Mouse (Mus musculus) adipocyte (in vitro differentiated cells): Measurements from ENCODE around the gene Stxbp4.
A peak's percentile ranks its signal among the peaks of the same experiment; 100 is the strongest.

Experiments used
- DNase-seq: peaks from one replicate; pipeline ENCODE4 v3.0.0-alpha.2; 2016; ENCODE audit warnings: low spot score

Gene Stxbp4

DNA sequence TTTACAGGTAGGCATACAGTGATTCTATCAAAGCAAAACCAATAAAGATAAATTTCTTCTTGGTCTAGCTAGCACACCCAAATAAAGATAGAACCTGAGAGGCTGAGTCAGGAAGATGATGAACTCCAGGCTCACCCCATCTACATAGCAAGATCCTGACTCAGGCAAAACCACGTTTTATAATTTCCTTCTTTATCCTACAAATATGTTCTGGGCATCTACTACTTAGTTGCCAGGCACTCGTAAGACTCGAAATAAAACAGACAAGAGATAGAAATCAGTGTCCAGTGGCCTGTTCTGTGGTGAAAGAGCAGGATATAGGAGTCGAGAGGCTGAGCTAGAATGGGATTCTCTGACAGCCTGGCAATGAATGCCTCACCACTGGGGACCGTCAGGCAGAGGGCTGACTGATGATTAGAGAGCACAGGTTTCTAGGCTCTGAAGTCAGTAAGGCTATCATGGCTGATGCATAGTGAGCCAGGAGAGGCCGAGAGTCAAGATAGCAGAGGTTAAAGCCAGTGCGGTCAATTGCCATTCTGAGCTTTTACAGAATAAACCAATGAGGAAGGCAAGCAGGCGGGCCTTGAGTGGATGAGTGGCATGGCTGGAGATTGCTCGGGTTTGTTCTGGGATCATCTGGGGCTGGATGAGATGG lies 12.5 kb upstream of the Stxbp4 start:
- DNase-seq = no peak

DNA sequence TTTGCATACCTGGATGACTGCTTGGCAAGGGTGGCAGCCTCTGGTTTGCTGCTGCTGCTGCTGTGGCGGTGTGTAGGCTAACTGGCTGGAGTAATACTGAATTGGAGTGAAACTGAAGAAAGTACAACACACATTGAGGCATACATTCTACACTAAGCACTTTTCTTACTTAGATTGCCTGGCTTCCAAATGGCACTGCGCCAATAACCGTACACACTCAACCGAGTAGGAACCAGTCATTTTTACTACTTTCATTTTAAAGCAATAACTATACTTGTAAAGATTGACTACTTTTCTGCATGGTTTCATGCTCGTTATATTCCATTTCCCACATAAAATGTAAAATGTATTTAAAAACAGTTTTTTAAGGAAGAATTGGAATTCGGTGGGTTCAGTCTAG lies 11.9 kb upstream of the Stxbp4 start:
- DNase-seq = no peak

DNA sequence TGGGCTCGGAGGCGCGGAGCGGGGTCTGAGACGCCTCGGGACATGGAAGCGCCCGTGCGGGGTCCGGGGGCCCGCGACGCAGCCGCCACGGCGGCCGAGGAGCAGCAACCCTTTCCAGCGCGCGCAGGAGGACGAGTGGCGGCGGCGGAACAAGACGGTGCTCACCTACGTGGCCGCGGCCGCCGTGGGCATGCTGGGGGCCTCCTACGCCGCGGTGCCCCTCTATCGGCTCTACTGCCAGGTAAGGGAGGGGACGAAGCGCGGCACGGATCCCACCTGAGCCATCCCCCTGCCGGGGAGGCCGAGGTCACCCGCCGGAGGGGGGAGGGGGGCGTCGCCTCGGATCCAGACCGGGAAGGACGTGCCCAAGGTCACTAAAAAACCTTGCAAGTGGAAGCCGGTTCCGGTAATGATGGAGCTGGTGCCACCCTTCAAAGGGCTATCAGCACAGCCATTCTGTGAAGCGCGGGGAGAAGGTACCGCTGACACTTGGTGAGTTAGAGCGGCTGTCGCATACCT lies 487 bp upstream of the Stxbp4 start:
- DNase-seq = peak; percentile 27

GRCm38 (mm10) chr11:90634661-90635060 lies 3.2 kb downstream of the Stxbp4 start:
- DNase-seq = no peak

- no peak for DNase-seq
Measured at GRCm38 (mm10) chr11:90632480-90632879, 5.4 kb downstream of the Stxbp4 start.

- no peak for DNase-seq
Measured at GRCm38 (mm10) chr11:90627751-90628150, 10.1 kb downstream of the Stxbp4 start.

DNA sequence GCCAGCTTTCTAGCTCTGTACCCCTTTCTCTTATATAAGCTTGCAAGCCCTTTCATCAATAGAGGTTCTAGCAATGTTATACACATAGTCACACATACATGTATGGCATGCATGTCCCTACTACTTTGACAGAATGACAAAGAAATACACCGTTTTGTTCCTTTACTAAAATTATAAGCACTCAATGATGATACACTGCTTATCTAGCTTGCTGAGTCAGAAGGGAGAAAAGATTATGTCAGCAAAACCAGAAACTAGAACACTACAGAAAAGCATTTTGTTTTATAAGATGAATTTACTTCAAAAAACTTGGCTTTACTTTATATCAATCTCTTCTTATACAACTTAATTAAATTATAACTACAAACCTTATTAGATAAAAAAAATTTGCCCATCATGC lies 12.7 kb downstream of the Stxbp4 start:
- no peak for DNase-seq

- DNase-seq = peak; percentile 79
Measured at GRCm38 (mm10) chr11:90623477-90623876, 14.4 kb downstream of the Stxbp4 start.

DNA sequence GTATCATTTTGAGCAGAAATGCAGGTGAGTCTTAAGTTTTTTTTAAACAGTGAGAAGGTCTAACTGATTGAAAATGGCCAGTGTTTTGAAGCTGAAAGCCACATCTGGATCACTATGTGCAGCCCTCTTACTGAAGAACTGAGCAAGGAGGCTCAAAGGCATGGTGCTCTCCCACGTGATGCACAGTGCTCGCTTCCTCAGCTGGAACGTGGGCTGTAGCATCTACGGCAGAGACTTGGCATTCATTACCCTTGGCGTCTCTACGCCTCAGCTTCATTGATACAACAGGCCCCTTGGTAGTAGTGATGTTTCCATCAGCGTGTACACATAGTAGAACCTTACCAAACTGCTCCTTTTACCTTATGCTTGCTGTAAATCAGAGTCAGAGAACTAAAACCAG lies 15.4 kb downstream of the Stxbp4 start:
- no peak for DNase-seq

DNA sequence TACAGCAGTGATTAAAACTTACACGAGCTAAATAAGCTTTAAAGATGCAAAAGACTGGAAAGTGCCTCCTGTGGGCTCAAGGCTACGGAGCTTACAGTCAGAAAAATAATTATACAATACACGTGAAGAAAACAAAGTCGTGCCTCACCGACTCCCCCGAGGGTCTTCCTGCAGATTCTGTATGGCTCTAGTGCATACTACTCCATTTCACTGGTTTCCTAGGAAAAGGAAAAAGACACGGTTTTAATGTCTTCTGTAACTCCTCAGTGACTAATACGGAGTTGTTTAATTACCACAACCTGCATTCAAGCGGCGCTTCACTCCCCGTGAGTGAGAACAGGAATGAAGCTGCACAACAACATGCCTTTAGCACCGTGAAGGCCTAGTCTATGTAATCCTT lies 15.8 kb downstream of the Stxbp4 start:
- no peak for DNase-seq

DNA sequence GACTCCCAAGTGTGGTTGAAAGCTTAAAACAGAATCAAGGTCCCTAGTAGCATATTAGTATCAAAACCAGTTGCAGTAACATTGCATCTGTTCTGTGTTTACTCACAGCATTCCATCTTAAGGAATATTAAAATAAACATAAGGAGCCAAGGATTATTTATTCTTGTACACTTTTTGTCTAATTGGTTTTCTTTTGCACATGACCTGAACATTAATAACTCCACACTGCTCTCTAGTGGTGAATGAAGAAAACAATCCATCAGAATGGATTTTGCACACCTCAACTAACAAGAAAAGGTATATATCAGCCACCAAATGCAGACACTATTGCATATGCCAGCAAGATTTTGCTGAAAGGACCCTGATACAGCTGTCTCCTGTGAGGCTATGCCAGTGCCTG lies 21.5 kb downstream of the Stxbp4 start:
- DNase-seq = peak; percentile 63

DNA sequence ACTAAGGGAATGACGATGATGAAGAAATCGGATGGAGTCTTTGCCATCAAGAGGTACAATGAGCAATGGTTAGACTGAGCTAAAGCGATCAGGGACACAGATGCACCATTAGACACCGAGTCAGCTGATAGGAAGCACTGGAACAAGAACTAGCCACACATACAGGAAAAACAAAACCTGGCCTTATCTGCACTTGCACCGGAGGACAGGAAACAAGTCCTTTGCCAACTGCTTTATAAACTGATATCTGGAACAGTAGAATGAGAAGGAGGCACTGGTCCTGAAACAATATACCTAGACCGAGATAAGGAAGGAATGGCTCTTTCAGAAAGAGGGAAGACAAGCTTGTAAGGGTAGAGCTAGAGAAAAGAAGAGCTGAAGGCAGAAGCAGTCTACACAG lies 23.1 kb downstream of the Stxbp4 start:
- DNase-seq = no peak

DNA sequence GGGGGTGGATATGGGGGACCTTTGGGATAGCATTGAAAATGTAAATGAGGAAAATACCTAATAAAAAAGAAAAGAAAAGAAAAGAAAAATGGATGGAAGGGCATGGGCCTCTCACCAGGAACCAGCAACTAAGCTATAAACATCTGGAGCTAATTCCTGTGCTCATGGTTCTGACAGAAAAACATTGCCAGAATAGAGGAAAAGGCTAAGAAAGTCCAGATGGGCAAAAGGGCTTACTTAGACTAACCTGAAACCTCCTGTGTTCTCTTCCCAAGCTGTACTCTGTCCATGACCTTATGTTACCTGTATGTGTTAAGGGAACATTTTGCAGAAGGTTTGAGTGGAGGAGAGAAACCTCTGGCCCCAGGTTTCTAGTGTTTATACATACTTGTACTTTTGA lies 25.8 kb downstream of the Stxbp4 start:
- peak; percentile 6 for DNase-seq

- no peak for DNase-seq
Measured at GRCm38 (mm10) chr11:90603066-90603465, 34.8 kb downstream of the Stxbp4 start.

DNA sequence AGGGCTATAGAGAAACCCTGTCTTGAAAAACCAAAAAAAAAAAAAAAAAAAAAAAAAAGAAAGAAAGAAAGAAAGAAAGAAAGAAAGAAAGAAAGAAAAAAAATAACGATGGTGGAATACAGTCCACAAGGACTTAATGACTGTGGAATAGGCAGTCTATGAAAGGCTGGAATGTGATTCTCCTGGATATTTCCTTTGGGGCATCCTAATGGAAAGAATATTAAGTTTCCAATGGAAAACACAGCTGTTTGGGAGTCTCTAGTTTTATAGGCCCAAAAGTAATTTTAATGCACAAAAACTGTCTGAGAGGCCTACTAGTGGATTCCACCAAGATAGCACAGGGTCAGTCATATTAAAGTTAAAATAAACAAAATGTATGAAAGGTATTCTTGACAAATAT lies 42.1 kb downstream of the Stxbp4 start:
- DNase-seq = no peak

GRCm38 (mm10) chr11:90590996-90591395 lies 46.9 kb downstream of the Stxbp4 start:
- peak; percentile 28 for DNase-seq

DNA sequence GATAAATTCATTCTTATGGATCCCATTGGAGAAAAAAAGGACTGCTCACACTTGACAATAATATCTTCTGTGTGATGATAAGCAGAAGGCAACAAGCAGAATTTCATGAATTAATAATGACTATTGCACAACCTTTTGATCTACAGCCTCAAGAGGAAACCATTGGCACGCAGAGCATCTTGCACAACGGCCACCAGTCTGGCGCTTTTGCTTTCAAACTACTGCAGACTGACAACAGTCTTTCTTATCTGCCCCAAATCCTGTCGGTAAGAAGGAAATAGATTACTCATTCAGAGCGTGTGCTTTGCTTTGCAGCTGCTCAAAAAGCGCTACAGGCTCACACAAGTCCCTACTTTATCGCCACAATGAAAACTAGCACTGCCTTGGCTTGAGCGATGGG lies 51.7 kb downstream of the Stxbp4 start:
- peak; percentile 69 for DNase-seq

DNA sequence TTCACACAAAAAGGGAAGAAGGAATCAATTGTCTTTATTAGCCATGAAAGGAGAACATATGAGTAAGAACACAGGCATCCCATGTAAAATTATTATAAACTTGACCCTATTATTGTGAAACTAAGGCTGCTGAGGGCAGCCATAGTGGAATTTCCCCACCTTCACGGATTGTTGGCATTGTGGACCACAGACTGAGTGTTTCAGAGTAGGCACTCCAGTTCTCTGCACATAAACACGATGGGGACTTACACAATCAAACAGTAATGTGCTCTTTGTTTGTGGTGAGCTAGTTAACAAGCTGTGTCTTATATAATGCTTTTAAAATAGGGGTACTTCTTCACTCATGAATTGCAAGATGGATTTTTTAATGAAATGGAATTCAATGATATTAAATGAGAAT lies 52.1 kb downstream of the Stxbp4 start:
- DNase-seq = peak; percentile 11

DNA sequence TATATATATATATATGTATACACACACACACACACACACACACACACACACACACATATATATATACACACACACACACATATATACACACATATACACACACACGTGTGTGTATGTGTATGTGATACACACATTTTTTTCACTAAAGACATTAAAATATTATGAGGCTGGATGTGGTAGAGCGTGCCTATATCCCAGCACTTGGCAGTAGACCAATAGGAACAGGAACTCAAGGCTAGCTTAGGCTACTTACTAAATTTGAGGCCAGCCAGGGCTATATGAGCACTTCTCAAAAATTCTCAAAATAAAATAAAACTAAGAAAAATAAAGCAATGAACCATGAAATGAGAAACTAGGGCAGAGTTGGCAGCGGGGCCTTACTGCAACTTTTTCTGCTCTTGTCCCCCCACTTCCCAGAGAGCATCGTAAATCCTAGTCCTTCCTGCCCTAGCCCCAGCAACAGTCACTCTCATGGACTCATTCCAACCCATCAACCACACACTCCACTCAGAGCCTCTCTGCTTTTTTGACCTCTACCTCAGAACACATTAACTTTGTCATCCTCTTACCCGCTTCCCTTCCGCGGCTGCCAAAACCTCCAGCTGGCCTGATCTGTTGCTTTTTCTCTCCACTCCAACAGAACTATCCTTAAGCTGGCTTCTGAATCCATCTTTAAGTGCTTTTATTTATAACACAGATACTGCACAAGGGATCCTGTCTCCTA lies 60.7 kb downstream of the Stxbp4 start:
- DNase-seq = peak; percentile 73

- no peak for DNase-seq
Measured at GRCm38 (mm10) chr11:90576282-90576972, 61.5 kb downstream of the Stxbp4 start.

- DNase-seq = no peak
Measured at GRCm38 (mm10) chr11:90575491-90576048, 62.3 kb downstream of the Stxbp4 start.

- DNase-seq = peak; percentile 19
Measured at GRCm38 (mm10) chr11:90570646-90571259, 67.1 kb downstream of the Stxbp4 start.
